Mouse (Mus musculus) kidney, adult 18-20 months (tissue): ENCODE results near the gene Prr11.

Source experiments
- DNase-seq: peaks from one replicate; pipeline ENCODE4 v3.0.0; 2021

The Prr11 gene

GRCm38 (mm10) chr11:87046968-87047367, 61.5 kb downstream of the Prr11 start:
- no peak for DNase-seq

DNA sequence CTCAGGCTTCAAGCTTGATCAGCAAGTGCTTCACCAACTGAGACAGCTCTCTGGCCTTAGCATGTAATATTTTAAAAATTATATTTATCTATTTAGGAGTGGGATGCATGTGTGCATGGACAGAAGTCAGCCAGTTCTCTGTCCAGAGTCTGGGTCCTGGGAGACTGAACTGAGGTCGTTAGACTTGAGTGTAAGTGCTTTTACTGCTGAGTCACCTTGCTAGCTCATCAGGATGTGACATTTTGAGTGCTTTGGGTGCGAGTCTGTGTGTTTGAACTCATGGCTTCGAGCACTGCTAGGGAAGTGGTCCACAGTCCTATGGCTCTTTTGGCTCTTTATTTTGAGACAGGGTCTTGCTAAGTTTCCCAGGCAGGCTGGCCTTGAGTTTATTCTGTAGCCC, 65.5 kb downstream of the Prr11 start:
- DNase-seq: no peak

- no peak for DNase-seq
Observed at GRCm38 (mm10) chr11:87039307-87039963, 69.1 kb downstream of the Prr11 start.
